Mouse (Mus musculus): ENCODE results near the gene Olfr1353. TPM values are rescaled to one million over a fixed set of nuclear protein-coding genes. Genes with fewer than 3 reads are reported as not detected.
"Not testable (repeated sequence)": the region's sequence is repeated elsewhere in the genome, so short reads cannot be mapped to it uniquely, and the experiment has no call there.

The Olfr1353 gene
- polyA plus RNA-seq (2014; fragmentation: Nextera tagmentation; extraction: Ambion mirVana) = not detected in 2 replicates

DNA sequence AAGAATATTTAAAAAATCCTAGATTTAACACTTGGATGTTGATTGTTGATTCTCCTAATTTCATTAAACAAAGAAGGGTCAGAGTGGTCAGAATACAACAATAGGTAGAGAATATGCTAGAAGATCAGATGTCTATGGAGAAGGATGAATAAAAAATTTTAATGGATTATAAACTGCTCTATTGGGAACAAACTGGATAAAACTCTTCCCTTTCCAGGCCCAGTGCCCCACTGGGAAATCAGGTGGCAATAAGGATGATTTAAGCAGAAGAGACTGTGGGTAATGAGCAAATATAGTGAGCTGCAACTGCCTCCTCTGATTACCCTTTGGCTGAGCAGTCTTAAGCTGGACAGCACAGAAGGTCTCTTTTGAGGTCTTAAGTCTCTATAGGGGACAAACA lies at the start of gene Olfr1353:
TSS of gene Olfr1353 (plus strand) at position 301 of the 400 bp plus-strand sequence.
- not testable (repeated sequence) for DNase-seq (ENCODE audit: low spot score); ATAC-seq (ENCODE audit: low FRiP score); H3K27ac ChIP-seq

DNA sequence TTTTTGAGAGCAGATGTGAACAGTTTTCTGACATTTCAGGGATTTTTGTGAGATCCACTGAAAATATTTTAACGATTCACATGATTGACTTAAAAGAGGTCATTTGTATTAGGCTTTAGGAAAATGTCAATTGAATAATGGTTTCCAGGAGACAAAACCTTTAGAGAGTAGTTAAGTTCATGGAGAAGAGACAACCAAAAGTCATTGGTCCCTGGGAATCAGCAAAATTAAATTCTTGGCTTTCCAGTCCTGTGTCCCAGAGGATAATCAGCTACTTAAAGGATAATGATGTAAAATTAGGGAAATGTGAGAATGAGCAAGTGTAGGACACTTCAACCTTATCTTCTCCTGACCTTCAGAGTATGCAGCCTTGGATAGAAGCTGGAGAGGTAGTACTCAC lies 12.8 kb upstream of the Olfr1353 start, which contains the start of gene Olfr8:
TSS of gene Olfr8 (plus strand) at position 301 of the 400 bp plus-strand sequence.
- H3K4me2 ChIP-seq (replicated peaks); H3K4me1 ChIP-seq (replicated peaks; ENCODE audit: control insufficient read depth, insufficient read depth, low read length); H3K27me3 ChIP-seq (ENCODE audit: control insufficient read depth, insufficient read depth, low read length); H3K9me3 ChIP-seq (ENCODE audit: control insufficient read depth, low read length); ATAC-seq (ENCODE audit: low FRiP score); DNase-seq (ENCODE audit: low spot score); H3K4me3 ChIP-seq (replicated peaks; ENCODE audit: low read length); H3K9ac ChIP-seq; H3K27ac ChIP-seq; H3K36me3 ChIP-seq (replicated peaks; ENCODE audit: control insufficient read depth, insufficient read depth): not testable (repeated sequence)
- WGBS = 94% methylated on average over 1 of the region's 1 CpGs

More for the DNA sequence above, at the start of gene Olfr1353:
- not testable (repeated sequence) for H3K4me3 ChIP-seq (replicated peaks; ENCODE audit: low read length); H3K4me2 ChIP-seq (replicated peaks); H3K27me3 ChIP-seq (ENCODE audit: control insufficient read depth, insufficient read depth, low read length); H3K36me3 ChIP-seq (replicated peaks; ENCODE audit: control insufficient read depth, insufficient read depth); H3K4me1 ChIP-seq (replicated peaks; ENCODE audit: control insufficient read depth, insufficient read depth, low read length); H3K9ac ChIP-seq; H3K9me3 ChIP-seq (ENCODE audit: control insufficient read depth, low read length)

DNA sequence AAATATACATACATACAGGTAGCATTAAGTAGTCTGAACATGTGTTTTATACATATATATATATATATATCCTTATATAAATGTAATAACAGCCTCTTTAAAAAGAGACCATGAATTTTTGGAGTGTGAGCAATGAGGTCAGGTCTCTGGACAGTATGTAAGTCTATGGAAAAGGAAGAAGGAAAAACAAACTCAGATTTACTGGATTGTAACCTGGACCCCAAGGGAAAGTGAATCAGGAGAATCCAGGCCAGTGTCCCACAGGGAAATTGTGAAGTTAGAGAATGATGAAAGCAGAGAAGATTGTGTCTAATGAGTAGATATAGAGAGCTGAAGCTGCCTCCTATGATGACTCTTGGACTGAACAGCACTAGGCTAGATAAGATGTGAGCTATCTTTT lies 17.6 kb downstream of the Olfr1353 start, which contains the start of gene Olfr1352:
TSS of gene Olfr1352 (plus strand) at position 301 of the 400 bp plus-strand sequence.
- H3K9me3 ChIP-seq (ENCODE audit: control insufficient read depth, low read length) = no peaks in the 10 kb centered on the region
- H3K36me3 ChIP-seq (replicated peaks; ENCODE audit: control insufficient read depth, insufficient read depth) = no peaks in the 10 kb centered on the region
- H3K27me3 ChIP-seq (ENCODE audit: control insufficient read depth, insufficient read depth, low read length) = no peaks in the 10 kb centered on the region
- H3K27ac ChIP-seq = no peak within 1 kb of the TSS
- H3K4me2 ChIP-seq (replicated peaks) = no peak within 1 kb of the TSS
- H3K9ac ChIP-seq = no peak within 1 kb of the TSS
- no peak within 1 kb of the TSS for H3K4me3 ChIP-seq (replicated peaks; ENCODE audit: low read length)
- ATAC-seq (ENCODE audit: low FRiP score) (no peak), DNase-seq (ENCODE audit: low spot score) (no peak)
- no peaks in the 10 kb centered on the region for H3K4me1 ChIP-seq (replicated peaks; ENCODE audit: control insufficient read depth, insufficient read depth, low read length)

GRCm38 (mm10) chr10:79012172-79012571 lies 49.1 kb downstream of the Olfr1353 start, which contains the start of gene Olfr1351:
Gene Olfr1351 (plus strand): TSS chr10:79012472.
- DNase-seq (ENCODE audit: low spot score) = no peak
- no peak within 1 kb of the TSS for H3K4me2 ChIP-seq (replicated peaks)
- no peak within 1 kb of the TSS for H3K4me3 ChIP-seq (replicated peaks; ENCODE audit: low read length)
- no peaks in the 10 kb centered on the region for H3K27me3 ChIP-seq (ENCODE audit: control insufficient read depth, insufficient read depth, low read length)
- H3K4me1 ChIP-seq (replicated peaks; ENCODE audit: control insufficient read depth, insufficient read depth, low read length) = no peaks in the 10 kb centered on the region
- WGBS = 78% methylated on average over 1 of the region's 1 CpGs
- H3K27ac ChIP-seq = no peak within 1 kb of the TSS
- no peaks in the 10 kb centered on the region for H3K36me3 ChIP-seq (replicated peaks; ENCODE audit: control insufficient read depth, insufficient read depth)
- no peak within 1 kb of the TSS for H3K9ac ChIP-seq
- ATAC-seq (ENCODE audit: low FRiP score) = no peak
- H3K9me3 ChIP-seq (ENCODE audit: control insufficient read depth, low read length) = no peaks in the 10 kb centered on the region

Other genes starting within 250 kb of the Olfr1353 start
- gene Casp14, start 245.0 kb upstream of the Olfr1353 start, polyA plus RNA-seq (2014; fragmentation: Nextera tagmentation; extraction: Ambion mirVana) = not detected in 2 replicates
- gene Ccdc105, start 210.2 kb upstream of the Olfr1353 start, polyA plus RNA-seq (2014; fragmentation: Nextera tagmentation; extraction: Ambion mirVana) = 0.23 and 0.35 TPM in 2 replicates
- 11.9 and 17.4 TPM in 2 replicates for gene Slc1a6, start 182.8 kb upstream of the Olfr1353 start, polyA plus RNA-seq (2014; fragmentation: Nextera tagmentation; extraction: Ambion mirVana)
- not detected in 2 replicates for gene Olfr1356, start 111.1 kb upstream of the Olfr1353 start, polyA plus RNA-seq (2014; fragmentation: Nextera tagmentation; extraction: Ambion mirVana)
- gene Olfr1355, start 87.8 kb upstream of the Olfr1353 start, polyA plus RNA-seq (2014; fragmentation: Nextera tagmentation; extraction: Ambion mirVana) = not detected in 2 replicates
- gene Olfr1354, start 50.1 kb upstream of the Olfr1353 start, polyA plus RNA-seq (2014; fragmentation: Nextera tagmentation; extraction: Ambion mirVana) = not detected in 2 replicates
- not detected in 2 replicates for gene Olfr8, start 12.7 kb upstream of the Olfr1353 start, polyA plus RNA-seq (2014; fragmentation: Nextera tagmentation; extraction: Ambion mirVana)
- gene Olfr1352, start 17.7 kb downstream of the Olfr1353 start, polyA plus RNA-seq (2014; fragmentation: Nextera tagmentation; extraction: Ambion mirVana) = not detected in 2 replicates
- gene Olfr1351, start 49.2 kb downstream of the Olfr1353 start, polyA plus RNA-seq (2014; fragmentation: Nextera tagmentation; extraction: Ambion mirVana) = not detected in 2 replicates
- gene Olfr57, start 65.4 kb downstream of the Olfr1353 start, polyA plus RNA-seq (2014; fragmentation: Nextera tagmentation; extraction: Ambion mirVana) = 0.17 and 1.2 TPM in 2 replicates
- 50.7 and 54.9 TPM in 2 replicates for gene 2610008E11Rik, start 134.3 kb downstream of the Olfr1353 start, polyA plus RNA-seq (2014; fragmentation: Nextera tagmentation; extraction: Ambion mirVana)
- gene Vmn2r80, start 185.5 kb downstream of the Olfr1353 start, polyA plus RNA-seq (2014; fragmentation: Nextera tagmentation; extraction: Ambion mirVana) = not detected in 2 replicates

Measured in hindbrain, embryonic 14.5 days (tissue).